Mouse (Mus musculus) kidney, embryonic 14.5 days (tissue): ENCODE data around the gene Elmo2. TPM values are rescaled to one million over a fixed set of nuclear protein-coding genes. Genes with fewer than 3 reads are reported as not detected.
A peak's percentile ranks its signal among the peaks of the same experiment; 100 is the strongest.

ENCODE experiments used
- ATAC-seq: fragments of 200-750 bp; cut with Nextera tagmentation; 2 replicates; pipeline ENCODE4 v1.8.0; 2017; ENCODE audit warnings: moderate number of reproducible peaks, mild to moderate bottlenecking, moderate TSS enrichment, moderate library complexity; ENCODE audit not compliant: low FRiP score, low TSS enrichment
- H3K27ac ChIP-seq: fragments of 300-500 bp; sonication (generic); 2 replicates; pipeline ENCODE4 v1.5.1; 2014; ENCODE audit warnings: low read depth, mild to moderate bottlenecking, low read length, moderate library complexity, mixed read lengths
- H3K27me3 ChIP-seq: fragments of 300-500 bp; sonication (generic); 2 replicates; pipeline ENCODE4 v1.6.1; 2014; ENCODE audit warnings: mild to moderate bottlenecking, low read length; ENCODE audit not compliant: control insufficient read depth, insufficient read depth
- H3K36me3 ChIP-seq: fragments of 300-500 bp; sonication (generic); 2 replicates; pipeline ENCODE4 v1.6.1; 2014; ENCODE audit warnings: low read length, mixed read lengths; ENCODE audit not compliant: control insufficient read depth, insufficient read depth
- H3K4me1 ChIP-seq: fragments of 300-500 bp; sonication (generic); 2 replicates; pipeline ENCODE4 v1.6.1; 2014; ENCODE audit warnings: low read length, mixed read lengths; ENCODE audit not compliant: control insufficient read depth, insufficient read depth
- H3K4me2 ChIP-seq: fragments of 300-500 bp; sonication (generic); replicated peaks from 2 replicates; pipeline ENCODE4 v1.6.1; 2014; ENCODE audit warnings: low read depth, mild to moderate bottlenecking, low read length
- H3K4me3 ChIP-seq: fragments of 300-500 bp; sonication (generic); 2 replicates; pipeline ENCODE4 v1.5.1; 2014; ENCODE audit warnings: mild to moderate bottlenecking, low read length
- H3K9ac ChIP-seq: fragments of 300-500 bp; sonication (generic); 2 replicates; pipeline ENCODE4 v1.6.1; 2014; ENCODE audit warnings: low read depth, mild to moderate bottlenecking, low read length, moderate library complexity
- H3K9me3 ChIP-seq: fragments of 300-500 bp; sonication (generic); 2 replicates; pipeline ENCODE4 v1.6.1; 2016; ENCODE audit warnings: low read length; ENCODE audit not compliant: control insufficient read depth
- WGBS: fragments of 180-500 bp; shearing (Covaris S2); extraction: QIAGEN DNeasy Blood & Tissue Kit; methylation state at CpG from one replicate; pipeline ENCODE4 v1.1.7; 2014; 5-methylcytosine and 5-hydroxymethylcytosine counted together
- polyA plus RNA-seq: library from polyadenylated mRNA; unstranded; fragments of >200 nt; fragmentation: Nextera tagmentation; extraction: Ambion mirVana; gene quantifications from 2 replicates; pipeline ENCODE4 v1.2.1, GENCODE M21; 2014

Gene Elmo2
- polyA plus RNA-seq, 1 experiment from 2014 or later: 84.1 TPM

DNA sequence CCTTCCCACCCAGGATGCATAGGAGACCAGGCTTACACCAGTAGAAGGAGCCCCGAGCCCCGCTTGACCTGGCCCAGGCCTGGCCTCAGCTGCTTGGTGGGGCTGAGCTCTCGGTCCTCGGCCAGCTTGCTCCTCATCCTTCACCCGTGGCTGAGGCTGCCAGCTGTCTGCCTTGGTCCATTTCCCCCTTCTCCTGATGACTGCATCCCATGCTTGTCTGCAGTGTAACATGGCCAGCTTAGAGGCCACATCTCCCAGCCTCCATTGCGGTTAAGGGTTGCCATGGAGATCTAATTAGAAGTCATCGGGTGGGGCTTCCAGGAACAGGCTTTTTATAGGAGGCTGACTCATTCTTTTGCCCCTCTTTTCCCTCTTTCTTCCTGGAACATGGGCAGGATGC lies 62.4 kb downstream of the Elmo2 start:
- H3K4me1 ChIP-seq: no peaks in the 10 kb centered on the region
- no peaks in the 10 kb centered on the region for H3K9me3 ChIP-seq
- H3K27ac ChIP-seq: no peak overlapping the region
- no peak overlapping the region for H3K4me3 ChIP-seq
- peak; percentile 20; the same call in 1 of the 2 replicates for ATAC-seq
- H3K27me3 ChIP-seq: peaks cover 16% of the 10 kb centered on the region
- H3K4me2 ChIP-seq: no peak overlapping the region
- H3K9ac ChIP-seq: no peak overlapping the region
- H3K36me3 ChIP-seq: no peaks in the 10 kb centered on the region
- 64% methylated on average over 7 of the region's 7 CpGs for WGBS

- H3K9ac ChIP-seq: no peak overlapping the region
- H3K27me3 ChIP-seq: peaks cover 13% of the 10 kb centered on the region
- no peak overlapping the region for H3K4me3 ChIP-seq
- H3K4me2 ChIP-seq: no peak overlapping the region
- no peaks in the 10 kb centered on the region for H3K36me3 ChIP-seq
- no peaks in the 10 kb centered on the region for H3K4me1 ChIP-seq
- no peak overlapping the region for H3K27ac ChIP-seq
- no peak for ATAC-seq
- H3K9me3 ChIP-seq: no peaks in the 10 kb centered on the region
- 61% methylated on average over 18 of the region's 18 CpGs for WGBS
These were observed 63.8 kb downstream of the Elmo2 start for GRCm38 (mm10) chr2:165262274-165262990.

GRCm38 (mm10) chr2:165259859-165260258 lies 66.4 kb downstream of the Elmo2 start:
- Histone ChIP-seq H3K9ac (no peak overlapping the region), H3K36me3 (no peaks in the 10 kb centered on the region), H3K4me3 (no peak overlapping the region), H3K27me3 (peaks cover 26% of the 10 kb centered on the region), H3K9me3 (no peaks in the 10 kb centered on the region), H3K4me1 (no peaks in the 10 kb centered on the region), H3K4me2 (no peak overlapping the region), H3K27ac (no peak overlapping the region)
- no peak for ATAC-seq
- 50% methylated on average over 8 of the region's 8 CpGs for WGBS

DNA sequence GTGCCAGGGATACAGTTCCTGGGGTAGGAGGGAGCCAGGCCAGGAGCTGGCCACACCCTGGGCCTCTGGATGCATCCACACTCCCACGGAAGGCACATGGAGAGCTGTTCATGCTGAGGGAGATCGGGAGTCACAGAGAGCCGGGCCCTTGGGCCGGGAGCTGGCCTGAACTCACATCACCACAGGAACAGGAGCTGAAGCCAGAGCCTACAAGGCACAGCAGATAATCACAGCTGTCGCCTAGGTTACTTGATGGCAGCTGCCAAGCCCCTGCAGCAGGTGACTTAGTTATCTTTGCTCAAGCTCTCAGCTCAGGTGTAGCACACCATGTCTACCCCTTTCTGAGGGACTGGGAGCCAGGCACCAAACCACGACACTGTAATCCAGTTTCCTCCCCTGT lies 68.0 kb downstream of the Elmo2 start:
- 72% methylated on average over 6 of the region's 6 CpGs for WGBS
- Histone ChIP-seq H3K9ac (no peak overlapping the region), H3K4me3 (no peak overlapping the region), H3K9me3 (no peaks in the 10 kb centered on the region), H3K27ac (no peak overlapping the region), H3K4me1 (no peaks in the 10 kb centered on the region), H3K4me2 (no peak overlapping the region), H3K36me3 (no peaks in the 10 kb centered on the region), H3K27me3 (peaks cover 35% of the 10 kb centered on the region)
- ATAC-seq: no peak

DNA sequence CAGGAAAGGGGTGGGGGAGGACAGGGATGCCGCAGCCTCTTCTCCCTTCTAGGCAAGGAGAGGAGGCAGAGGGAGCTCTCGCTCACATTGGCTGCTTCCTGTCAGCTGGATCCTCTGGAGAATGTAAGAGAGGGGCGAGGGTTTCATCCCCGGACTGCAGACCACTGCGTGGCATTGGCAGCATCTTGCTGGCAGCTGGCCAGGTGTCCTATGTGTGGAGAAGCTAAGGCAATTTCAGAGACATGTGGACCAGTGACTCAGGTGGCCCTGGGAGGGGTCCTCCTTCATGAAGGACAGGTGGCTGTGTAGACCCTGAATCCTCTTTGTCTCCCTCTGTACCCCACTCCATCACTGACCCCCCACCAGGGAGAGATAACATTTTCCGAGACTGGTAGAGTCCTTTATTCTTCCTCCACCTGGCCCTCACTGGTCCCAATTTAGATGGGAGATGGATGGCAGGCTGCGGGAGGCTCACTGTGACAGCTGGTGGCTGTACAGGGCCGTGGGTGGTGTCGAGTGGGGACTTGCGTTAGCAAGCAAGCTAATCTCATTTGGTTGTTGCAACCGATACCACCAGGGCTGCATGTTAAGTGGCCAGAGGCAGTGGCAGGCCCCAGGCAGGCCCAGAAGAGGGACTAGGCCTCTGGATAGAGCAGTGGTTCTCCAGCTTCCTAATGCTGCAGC lies 69.0 kb downstream of the Elmo2 start:
- no peak for ATAC-seq
- no peaks in the 10 kb centered on the region for H3K9me3 ChIP-seq
- H3K27ac ChIP-seq: no peak overlapping the region
- H3K4me3 ChIP-seq: no peak overlapping the region
- no peak overlapping the region for H3K9ac ChIP-seq
- peaks cover 36% of the 10 kb centered on the region for H3K27me3 ChIP-seq
- no peaks in the 10 kb centered on the region for H3K36me3 ChIP-seq
- no peak overlapping the region for H3K4me2 ChIP-seq
- H3K4me1 ChIP-seq: 0 out of 2 replicates have a peak, but pooled peaks cover 3% of the 10 kb centered on the region
- whole genome bisulfite sequencing: 51% methylated on average over 11 of the region's 11 CpGs

- no peak overlapping the region for H3K27ac ChIP-seq
- no peak for ATAC-seq
- H3K4me3 ChIP-seq: no peak overlapping the region
- WGBS: 69% methylated on average over 10 of the region's 10 CpGs
- H3K36me3 ChIP-seq: no peaks in the 10 kb centered on the region
- H3K9ac ChIP-seq: no peak overlapping the region
- H3K27me3 ChIP-seq: peaks cover 39% of the 10 kb centered on the region
- no peak overlapping the region for H3K4me2 ChIP-seq
- 0 out of 2 replicates have a peak, but pooled peaks cover 3% of the 10 kb centered on the region for H3K4me1 ChIP-seq
- H3K9me3 ChIP-seq: no peaks in the 10 kb centered on the region
These were observed 70.1 kb downstream of the Elmo2 start for GRCm38 (mm10) chr2:165256213-165256612.

DNA sequence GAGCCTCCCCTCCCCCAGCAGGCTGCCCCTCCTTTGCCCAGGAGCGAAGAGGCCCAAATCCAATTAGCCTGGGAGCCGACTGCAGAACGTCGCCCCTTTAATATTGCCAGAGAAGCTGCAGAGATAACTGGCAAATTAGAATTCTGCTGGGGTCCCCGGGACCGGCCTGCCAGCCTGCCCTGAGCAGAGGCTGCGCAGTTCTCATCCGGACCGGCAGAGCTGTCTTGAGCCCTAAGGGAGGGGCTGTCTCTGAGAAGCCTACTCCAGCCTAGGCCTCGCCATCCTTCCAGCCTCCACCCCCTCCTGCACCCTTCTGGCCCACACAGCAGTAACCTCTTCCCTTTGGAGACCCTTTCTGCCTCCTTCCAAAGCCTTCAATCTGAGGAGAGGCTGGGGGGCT lies 72.4 kb downstream of the Elmo2 start:
- peaks cover 39% of the 10 kb centered on the region for H3K27me3 ChIP-seq
- H3K27ac ChIP-seq: no peak overlapping the region
- 0 out of 2 replicates have a peak, but pooled peaks cover 3% of the 10 kb centered on the region for H3K4me1 ChIP-seq
- no peak overlapping the region for H3K9ac ChIP-seq
- 17% methylated on average over 10 of the region's 10 CpGs for WGBS
- H3K4me3 ChIP-seq: no peak overlapping the region
- H3K4me2 ChIP-seq: no peak overlapping the region
- ATAC-seq: no peak; the same call in 1 of the 2 replicates
- H3K36me3 ChIP-seq: no peaks in the 10 kb centered on the region
- H3K9me3 ChIP-seq: no peaks in the 10 kb centered on the region

- no peak for ATAC-seq
- Histone ChIP-seq H3K4me3 (no peak overlapping the region), H3K4me1 (0 out of 2 replicates have a peak, but pooled peaks cover 3% of the 10 kb centered on the region), H3K36me3 (no peaks in the 10 kb centered on the region), H3K27me3 (peaks cover 39% of the 10 kb centered on the region), H3K27ac (no peak overlapping the region), H3K9me3 (no peaks in the 10 kb centered on the region), H3K9ac (no peak overlapping the region), H3K4me2 (no peak overlapping the region)
- 75% methylated on average over 8 of the region's 8 CpGs for WGBS
These were observed 73.0 kb downstream of the Elmo2 start for GRCm38 (mm10) chr2:165253269-165253668.

DNA sequence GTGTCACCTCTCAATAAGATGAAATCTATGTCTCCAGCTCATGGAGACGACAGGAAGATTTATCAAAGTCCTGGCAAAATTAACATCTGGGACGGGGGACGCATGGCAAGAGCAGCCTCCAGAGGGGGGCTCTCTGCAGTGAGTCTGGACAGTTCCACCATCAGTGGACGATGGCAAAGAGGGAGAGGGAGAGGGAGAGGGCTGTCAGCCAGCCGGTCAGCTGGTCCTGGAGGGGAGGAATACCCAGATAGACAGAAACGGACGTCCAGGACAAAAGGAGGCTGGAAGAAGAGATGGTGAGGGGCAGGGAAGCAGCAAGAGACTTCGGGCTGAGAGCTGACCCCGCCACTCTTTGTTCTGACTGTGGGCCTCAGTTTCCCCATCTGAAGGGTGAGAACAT lies 73.5 kb downstream of the Elmo2 start:
- Histone ChIP-seq H3K9ac (no peak overlapping the region), H3K27me3 (peaks cover 40% of the 10 kb centered on the region), H3K4me2 (no peak overlapping the region), H3K36me3 (no peaks in the 10 kb centered on the region), H3K4me1 (0 out of 2 replicates have a peak, but pooled peaks cover 3% of the 10 kb centered on the region), H3K9me3 (no peaks in the 10 kb centered on the region), H3K27ac (no peak overlapping the region), H3K4me3 (no peak overlapping the region)
- ATAC-seq: no peak
- 40% methylated on average over 9 of the region's 9 CpGs for WGBS
